Mouse (Mus musculus): Measurements from ENCODE around the gene Ncaph2. TPM values are rescaled to one million over a fixed set of nuclear protein-coding genes. Genes with fewer than 3 reads are reported as not detected.

Ncaph2 gene
- polyA plus RNA-seq, 1 experiment from 2014 or later, result 162 TPM

DNA sequence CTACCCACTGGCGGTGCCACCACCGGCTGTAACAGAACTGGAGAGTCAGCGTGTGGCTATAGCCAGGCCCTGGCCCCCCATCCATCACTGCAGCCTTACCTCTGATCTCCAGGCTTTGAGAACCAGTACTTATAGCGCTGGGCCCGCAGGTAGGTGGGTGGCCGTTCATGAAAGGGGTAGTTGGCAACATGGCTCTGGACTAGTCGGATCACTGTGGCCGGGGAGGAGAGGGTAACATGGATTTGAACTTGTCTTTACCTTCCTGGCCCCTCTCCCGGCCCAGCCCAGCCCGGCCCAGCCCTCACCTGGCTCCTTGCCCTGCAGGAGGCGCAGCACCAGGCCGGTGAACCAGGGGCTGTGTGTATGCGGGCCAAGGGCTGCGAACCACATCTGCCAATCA, 3.5 kb upstream of the Ncaph2 start:
- Histone ChIP-seq H3K4me1 (peaks cover 16% of the 10 kb centered on the region), H3K9ac (no peak overlapping the region; the same call in 1 of the 2 replicates), H3K9me3 (no peaks in the 10 kb centered on the region), H3K4me2 (replicated peaks) (no peak overlapping the region), H3K4me3 (no peak overlapping the region), H3K36me3 (peaks cover 44% of the 10 kb centered on the region), H3K27me3 (no peaks in the 10 kb centered on the region), H3K27ac (no peak overlapping the region)
- ATAC-seq (ENCODE audit: low FRiP score, low read depth), result no peak
- WGBS, result 96% methylated on average over 14 of the region's 14 CpGs

DNA sequence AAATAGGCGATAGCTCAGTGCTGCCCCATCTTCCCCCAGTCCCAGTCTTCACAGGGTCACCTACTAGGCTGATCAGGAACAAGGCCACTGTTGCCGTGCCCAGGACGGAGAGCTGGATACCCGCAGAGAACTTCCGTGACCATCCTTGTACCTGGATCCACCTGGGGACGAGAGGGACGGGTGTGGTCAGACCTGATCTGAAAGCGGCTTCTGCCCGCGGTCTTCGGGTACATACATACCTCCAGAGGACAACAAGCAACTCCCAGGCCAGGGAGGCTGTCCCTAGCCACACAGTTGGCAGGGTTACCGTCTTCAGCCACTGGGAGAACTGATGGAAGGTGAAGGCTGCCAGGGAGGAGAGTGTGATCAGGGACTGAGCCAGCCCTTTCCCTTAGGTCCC, 2.7 kb upstream of the Ncaph2 start:
- peaks cover 44% of the 10 kb centered on the region for H3K36me3 ChIP-seq
- no peaks in the 10 kb centered on the region for H3K9me3 ChIP-seq

DNA sequence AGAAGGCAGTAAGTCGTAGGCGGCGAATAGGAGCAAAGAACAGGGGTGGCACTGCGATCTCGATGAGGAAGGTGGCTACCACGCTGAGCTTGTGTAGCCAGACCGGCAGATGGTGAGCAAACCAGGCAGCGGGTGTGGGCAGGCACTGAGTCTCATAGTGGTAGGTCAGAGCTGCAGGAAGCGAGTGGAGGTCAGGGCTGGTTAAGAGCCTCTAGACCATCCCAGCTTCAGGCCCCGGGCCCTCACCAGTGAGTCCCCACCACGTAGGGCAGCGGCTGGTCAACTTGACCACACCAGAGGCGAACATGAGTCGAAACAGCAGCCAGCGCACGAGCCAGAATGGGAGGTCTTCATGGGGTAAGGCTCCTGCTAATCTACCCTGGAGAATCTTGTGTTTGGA, 1.7 kb upstream of the Ncaph2 start:
- H3K4me3 ChIP-seq, result peak overlapping the region; percentile 85
- ATAC-seq (ENCODE audit: low FRiP score, low read depth), result no peak

More for the DNA sequence above, 2.7 kb upstream of the Ncaph2 start:
- H3K27ac ChIP-seq, result no peak overlapping the region
- no peak for ATAC-seq (ENCODE audit: low FRiP score, low read depth)
- H3K4me3 ChIP-seq, result no peak overlapping the region
- H3K4me1 ChIP-seq, result peaks cover 23% of the 10 kb centered on the region
- no peak overlapping the region for H3K4me2 ChIP-seq (replicated peaks)
- no peak overlapping the region for H3K9ac ChIP-seq
- no peaks in the 10 kb centered on the region for H3K27me3 ChIP-seq
- 95% methylated on average over 12 of the region's 12 CpGs for WGBS

DNA sequence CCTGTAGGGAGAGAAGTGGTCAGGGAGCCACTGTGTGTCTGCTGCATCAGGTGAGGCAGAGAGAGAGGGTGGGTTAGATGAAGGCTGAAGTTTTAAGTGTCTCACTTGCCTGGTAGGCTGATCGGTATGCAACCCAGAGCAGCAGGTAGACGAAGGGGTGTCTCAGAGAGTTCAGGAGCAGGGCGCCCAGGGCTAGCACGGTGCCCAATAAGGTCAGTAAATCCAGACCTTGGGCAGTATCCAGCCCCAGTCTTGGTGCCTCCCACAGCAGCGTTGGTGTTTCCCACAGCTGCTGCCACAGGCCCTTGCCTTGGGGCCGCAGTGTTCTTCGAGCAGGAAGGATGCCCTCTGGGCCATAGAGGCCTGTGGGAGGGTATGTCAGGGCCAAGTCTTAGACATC, 1.1 kb upstream of the Ncaph2 start:
- ATAC-seq (ENCODE audit: low FRiP score, low read depth), result no peak
- Histone ChIP-seq H3K36me3 (peaks cover 49% of the 10 kb centered on the region), H3K4me2 (replicated peaks) (peak overlapping the region; percentile 85), H3K9ac (peak overlapping the region; percentile 77), H3K4me3 (peak overlapping the region; percentile 85), H3K9me3 (no peaks in the 10 kb centered on the region), H3K27me3 (no peaks in the 10 kb centered on the region), H3K27ac (no peak overlapping the region), H3K4me1 (peaks cover 35% of the 10 kb centered on the region)
- WGBS, result 75% methylated on average over 7 of the region's 7 CpGs

More for the DNA sequence above, 1.7 kb upstream of the Ncaph2 start:
- Histone ChIP-seq H3K4me1 (peaks cover 31% of the 10 kb centered on the region), H3K4me2 (replicated peaks) (peak overlapping the region; percentile 85), H3K9ac (peak overlapping the region; percentile 77), H3K27ac (no peak overlapping the region), H3K36me3 (peaks cover 49% of the 10 kb centered on the region), H3K9me3 (no peaks in the 10 kb centered on the region), H3K27me3 (no peaks in the 10 kb centered on the region)
- WGBS, result 95% methylated on average over 16 of the region's 16 CpGs

DNA sequence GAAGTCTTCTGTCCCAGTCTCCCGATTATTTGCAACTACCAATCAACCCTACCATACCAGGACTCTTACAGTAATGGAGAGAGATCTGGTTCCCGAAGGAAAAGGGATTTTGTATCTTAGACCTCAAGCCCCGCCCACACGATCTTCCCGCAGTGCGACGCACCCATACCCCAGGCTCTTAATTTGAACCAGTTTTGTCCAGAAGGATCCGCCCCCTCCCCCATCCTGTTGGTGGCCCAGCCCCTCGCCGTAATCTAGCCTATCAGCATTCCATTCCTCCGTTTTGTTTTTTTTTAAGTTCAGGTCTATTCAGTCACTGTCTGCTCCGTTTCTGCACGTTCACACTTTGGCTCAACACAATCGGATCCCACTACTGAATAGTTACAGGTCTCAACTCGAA, 853 bp downstream of the Ncaph2 start:
- Histone ChIP-seq H3K9me3 (no peaks in the 10 kb centered on the region), H3K4me3 (peak overlapping the region; percentile 85), H3K36me3 (peaks cover 46% of the 10 kb centered on the region), H3K9ac (peak overlapping the region; percentile 88), H3K27ac (peak overlapping the region; percentile 91), H3K4me1 (peaks cover 35% of the 10 kb centered on the region), H3K27me3 (no peaks in the 10 kb centered on the region), H3K4me2 (replicated peaks) (peak overlapping the region; percentile 85)
- ATAC-seq (ENCODE audit: low FRiP score, low read depth), result peak; percentile 71
- 1% methylated on average over 15 of the region's 15 CpGs for WGBS

DNA sequence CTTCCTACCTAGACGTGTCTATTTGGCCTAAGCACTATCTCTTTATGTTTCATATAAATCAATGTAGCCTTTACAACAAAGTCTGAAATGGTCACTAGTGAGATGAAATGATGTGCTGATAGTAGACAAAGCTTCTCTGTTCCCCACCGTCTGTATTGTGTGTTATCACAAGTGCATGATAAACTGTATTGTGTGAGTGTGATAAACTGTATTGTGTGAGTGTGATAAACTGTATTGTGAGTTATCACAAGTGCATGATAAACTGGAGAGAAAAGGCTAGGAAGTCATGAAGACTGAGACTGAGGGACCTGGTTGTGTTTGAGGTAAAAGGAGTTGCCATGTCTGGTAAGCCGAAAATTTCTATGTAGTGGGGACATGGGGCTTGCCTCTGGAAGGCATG, 3.3 kb downstream of the Ncaph2 start:
- peaks cover 35% of the 10 kb centered on the region for H3K4me1 ChIP-seq
- H3K4me3 ChIP-seq, result no peak overlapping the region
- no peak for ATAC-seq (ENCODE audit: low FRiP score, low read depth)
- peaks cover 45% of the 10 kb centered on the region for H3K36me3 ChIP-seq
- no peaks in the 10 kb centered on the region for H3K27me3 ChIP-seq
- H3K9ac ChIP-seq, result no peak overlapping the region
- 81% methylated on average over 3 of the region's 3 CpGs for WGBS
- H3K4me2 ChIP-seq (replicated peaks), result 0 out of 2 replicates have a peak overlapping the region, but pooled peaks have one; percentile 3
- no peaks in the 10 kb centered on the region for H3K9me3 ChIP-seq
- H3K27ac ChIP-seq, result no peak overlapping the region

DNA sequence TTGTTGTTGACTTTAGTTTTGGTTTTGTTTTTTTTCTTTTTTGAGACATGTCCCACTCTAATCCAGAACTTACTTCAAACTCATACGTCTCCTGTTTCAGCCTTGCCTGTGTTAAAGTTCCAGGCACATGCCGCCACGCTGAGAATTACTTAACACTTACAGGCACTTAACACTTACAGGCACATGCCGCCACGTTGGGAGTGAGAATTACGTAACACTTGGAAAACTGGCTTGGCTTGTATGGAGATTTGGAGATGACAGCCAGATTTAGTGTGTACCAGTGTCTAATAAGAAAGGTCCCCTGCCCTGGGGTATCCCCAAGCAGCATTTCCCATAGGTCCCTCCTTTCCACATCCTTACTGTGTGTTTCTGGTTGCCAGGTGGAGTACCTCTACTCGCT, 7.5 kb downstream of the Ncaph2 start:
- no peak overlapping the region for H3K9ac ChIP-seq
- no peak for ATAC-seq (ENCODE audit: low FRiP score, low read depth)
- H3K9me3 ChIP-seq, result no peaks in the 10 kb centered on the region
- H3K27me3 ChIP-seq, result no peaks in the 10 kb centered on the region
- peaks cover 84% of the 10 kb centered on the region for H3K36me3 ChIP-seq
- no peak overlapping the region for H3K4me3 ChIP-seq
- peaks cover 10% of the 10 kb centered on the region for H3K4me1 ChIP-seq
- no peak overlapping the region for H3K27ac ChIP-seq
- WGBS, result 91% methylated on average over 7 of the region's 7 CpGs
- H3K4me2 ChIP-seq (replicated peaks), result no peak overlapping the region

DNA sequence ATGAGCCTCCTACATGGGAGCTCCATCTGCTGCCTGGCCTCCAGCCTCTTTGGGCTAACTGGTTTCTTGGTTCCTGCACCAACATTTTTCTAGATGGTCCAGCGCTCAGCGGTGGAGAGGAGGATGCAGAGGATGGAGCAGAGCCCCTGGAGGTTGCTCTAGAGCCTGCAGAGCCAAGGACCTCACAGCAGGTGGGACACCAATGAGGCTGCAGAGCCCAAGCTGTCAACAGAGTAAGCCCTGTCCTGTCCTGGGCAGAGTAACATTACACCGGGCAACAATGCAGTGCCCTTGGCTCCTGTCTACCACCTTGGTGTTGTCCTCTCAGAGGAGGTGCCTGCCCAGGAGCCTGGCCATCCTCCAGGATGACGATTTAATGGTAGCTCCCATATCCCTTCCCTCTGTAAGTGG, 9.6 kb downstream of the Ncaph2 start:
- H3K9ac ChIP-seq, result no peak overlapping the region
- no peaks in the 10 kb centered on the region for H3K27me3 ChIP-seq
- H3K4me1 ChIP-seq, result no peaks in the 10 kb centered on the region
- H3K27ac ChIP-seq, result no peak overlapping the region
- H3K4me2 ChIP-seq (replicated peaks), result no peak overlapping the region
- no peak overlapping the region for H3K4me3 ChIP-seq
- WGBS, result 90% methylated on average over 4 of the region's 4 CpGs
- H3K36me3 ChIP-seq, result peaks cover 99% of the 10 kb centered on the region
- no peaks in the 10 kb centered on the region for H3K9me3 ChIP-seq
- no peak for ATAC-seq (ENCODE audit: low FRiP score, low read depth)

DNA sequence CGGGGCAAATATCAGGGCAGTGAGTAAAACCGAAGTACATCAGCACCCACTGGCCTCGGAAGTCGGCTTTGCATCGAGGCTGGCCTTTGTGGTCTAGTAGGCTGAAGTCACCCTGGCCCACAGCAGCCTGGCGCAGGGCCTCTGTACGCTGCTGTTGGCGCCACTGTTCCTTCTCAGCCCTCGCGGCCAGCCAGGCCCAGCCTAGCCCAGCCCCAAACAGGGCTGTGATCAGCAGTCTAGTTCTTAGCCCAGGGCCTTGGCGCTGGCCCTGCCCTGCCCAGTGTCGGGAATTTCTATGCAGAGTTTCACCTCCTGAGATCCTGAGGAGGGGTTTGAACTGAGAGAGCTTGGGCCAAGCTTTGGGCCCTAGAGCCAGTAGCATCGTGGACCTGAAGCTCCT, 16.5 kb downstream of the Ncaph2 start:
- no peaks in the 10 kb centered on the region for H3K9me3 ChIP-seq
- no peak overlapping the region; the same call in 1 of the 2 replicates for H3K4me2 ChIP-seq (replicated peaks)
- 88% methylated on average over 13 of the region's 13 CpGs for WGBS
- no peak overlapping the region for H3K27ac ChIP-seq
- peaks cover 19% of the 10 kb centered on the region for H3K27me3 ChIP-seq
- H3K36me3 ChIP-seq, result peaks cover 57% of the 10 kb centered on the region
- peaks cover 19% of the 10 kb centered on the region for H3K4me1 ChIP-seq
- peak overlapping the region; percentile 35; the same call in 1 of the 2 replicates for H3K9ac ChIP-seq
- no peak for ATAC-seq (ENCODE audit: low FRiP score, low read depth)
- no peak overlapping the region for H3K4me3 ChIP-seq

DNA sequence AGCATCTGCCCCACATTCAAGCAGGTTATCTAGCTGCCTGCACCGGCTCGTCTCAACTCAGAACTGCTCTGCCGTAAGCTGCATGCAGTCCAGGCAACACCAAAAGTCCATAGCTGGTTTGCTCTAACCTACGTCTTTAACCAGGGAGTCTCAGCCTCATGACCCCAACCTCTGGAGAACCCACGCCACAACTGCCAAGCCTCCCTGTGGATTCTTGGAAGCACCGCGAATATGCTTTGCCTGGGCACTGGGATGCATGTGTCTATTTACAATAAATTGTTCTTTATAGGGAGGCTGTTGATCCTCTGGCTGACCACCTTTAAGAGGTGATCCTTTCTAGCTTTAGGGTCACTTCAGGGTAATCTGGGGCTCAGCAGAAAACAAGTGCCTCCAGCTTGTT, 17.0 kb downstream of the Ncaph2 start:
- peak overlapping the region; percentile 35; the same call in 1 of the 2 replicates for H3K9ac ChIP-seq
- no peak for ATAC-seq (ENCODE audit: low FRiP score, low read depth)
- no peak overlapping the region for H3K27ac ChIP-seq
- H3K4me1 ChIP-seq, result peaks cover 24% of the 10 kb centered on the region
- H3K9me3 ChIP-seq, result no peaks in the 10 kb centered on the region
- peaks cover 53% of the 10 kb centered on the region for H3K36me3 ChIP-seq
- peak overlapping the region; percentile 85 for H3K4me2 ChIP-seq (replicated peaks)
- 84% methylated on average over 7 of the region's 7 CpGs for WGBS
- peak overlapping the region; percentile 66; the same call in 1 of the 2 replicates for H3K4me3 ChIP-seq
- H3K27me3 ChIP-seq, result peaks cover 24% of the 10 kb centered on the region

DNA sequence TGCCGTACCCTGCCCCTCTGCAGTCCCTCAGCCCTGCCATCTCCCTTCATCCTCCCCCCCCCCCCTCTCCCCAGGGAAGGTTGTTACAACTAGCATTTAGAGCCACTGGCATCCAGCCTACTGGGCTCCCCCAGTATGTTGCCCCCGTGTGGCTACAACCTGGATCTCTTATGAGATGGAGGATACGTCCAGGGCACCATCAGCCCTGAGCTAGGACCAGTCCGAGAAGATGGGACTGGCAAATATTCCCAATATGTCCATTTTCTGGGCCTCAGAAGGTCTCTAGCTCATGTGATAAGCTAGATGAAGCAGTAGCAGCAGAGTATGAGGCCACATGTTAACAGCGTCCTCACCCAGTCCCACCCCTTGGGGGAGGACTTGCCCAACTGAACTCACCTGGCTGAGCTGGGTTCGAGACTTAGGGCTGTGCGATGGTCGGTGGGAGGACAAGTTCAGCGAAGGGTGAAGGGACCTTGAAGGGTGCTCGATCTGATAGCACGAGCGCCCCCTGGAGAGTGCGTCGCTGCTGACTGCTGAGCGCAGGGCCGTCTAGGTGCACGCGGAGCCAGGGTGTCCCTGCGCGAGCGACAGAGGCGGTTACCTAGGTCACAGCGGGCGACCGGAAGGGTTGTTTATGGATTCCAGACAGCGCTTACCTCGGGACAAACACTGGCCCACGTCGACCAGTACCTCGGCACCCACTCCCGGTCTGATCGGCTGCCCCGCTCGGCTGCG, 17.7 kb downstream of the Ncaph2 start:
- WGBS, result 2% methylated on average over 35 of the region's 35 CpGs
- H3K9ac ChIP-seq, result peak overlapping the region; percentile 84
- H3K4me1 ChIP-seq, result peaks cover 28% of the 10 kb centered on the region

DNA sequence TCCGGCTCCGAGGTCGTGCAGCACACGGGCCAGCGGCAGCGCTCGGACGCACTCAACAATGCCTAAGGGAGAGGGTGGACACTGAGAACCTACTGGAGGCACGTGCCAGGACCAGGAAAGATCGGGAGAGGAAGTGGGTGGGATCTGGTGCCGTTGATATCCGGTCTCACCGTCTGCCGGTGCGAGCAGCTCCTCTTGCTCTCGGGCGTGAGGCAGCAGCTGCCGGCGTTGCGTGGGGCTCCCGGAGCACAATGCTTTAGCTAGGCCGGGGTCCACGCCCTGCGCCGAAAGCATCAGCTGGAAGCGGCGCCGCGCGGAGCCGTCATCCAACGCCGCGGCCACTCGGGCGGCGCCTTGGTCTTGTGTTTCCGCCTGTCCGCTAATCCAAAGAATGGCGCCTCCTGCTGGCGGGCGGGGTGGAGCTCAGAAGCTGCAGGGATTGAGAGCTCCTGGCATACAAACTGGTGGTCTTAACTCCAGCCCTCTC, 18.3 kb downstream of the Ncaph2 start, which contains the start of gene Sco2:
Sco2 (minus strand) TSS at position 85 of the 487 bp plus-strand sequence.
- Histone ChIP-seq H3K9me3 (no peaks in the 10 kb centered on the region), H3K9ac (peak within 1 kb of the TSS; percentile 84), H3K4me2 (replicated peaks) (peak within 1 kb of the TSS; percentile 85), H3K36me3 (peaks cover 40% of the 10 kb centered on the region), H3K27me3 (peaks cover 36% of the 10 kb centered on the region), H3K4me1 (peaks cover 34% of the 10 kb centered on the region), H3K4me3 (peak within 1 kb of the TSS; percentile 66), H3K27ac (peak within 1 kb of the TSS; percentile 87)
- WGBS, result under 1% methylated on average over 42 of the region's 42 CpGs
- ATAC-seq (ENCODE audit: low FRiP score, low read depth), result peak; percentile 84

More for the DNA sequence above, 17.7 kb downstream of the Ncaph2 start:
- Histone ChIP-seq H3K27me3 (peaks cover 30% of the 10 kb centered on the region), H3K9me3 (no peaks in the 10 kb centered on the region), H3K27ac (peak overlapping the region; percentile 87), H3K4me2 (replicated peaks) (peak overlapping the region; percentile 85), H3K36me3 (peaks cover 46% of the 10 kb centered on the region), H3K4me3 (peak overlapping the region; percentile 66)
- ATAC-seq (ENCODE audit: low FRiP score, low read depth), result peak; percentile 77

Data from limb, embryonic 13.5 days (tissue).